In the genomic region with DNA sequence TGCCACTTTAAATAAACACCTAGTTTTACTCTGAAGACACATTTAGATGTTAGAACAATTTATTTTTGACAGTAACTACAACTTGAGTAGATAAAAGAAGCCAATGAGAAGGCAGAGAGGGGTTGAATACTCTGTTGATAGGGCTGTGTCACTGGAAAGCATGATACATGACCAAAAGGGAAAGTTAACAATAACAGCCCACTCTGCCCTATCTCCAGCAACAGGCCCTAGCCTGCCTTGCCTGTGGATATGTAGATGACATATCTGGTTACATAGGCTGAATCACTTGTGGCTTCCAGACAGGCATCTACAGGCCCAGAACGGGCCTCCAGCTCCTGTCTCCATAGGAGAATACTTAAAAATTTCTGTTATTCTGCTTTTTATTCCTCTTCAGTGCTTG, we compare ENCODE assay signal across 18 mouse cellular contexts.
DNase-seq lines count a peak whose midpoint lies in the region; ATAC-seq and TF ChIP-seq lines count a peak whose summit lies in the region.
"Had no signal": no experiment of that assay in that cellular context is flagged by ENCODE, and none has a peak within 500 bp of the region (broad histone marks: within the 10 kb centered on the region; RNA-seq: fewer than 3 reads in every experiment).

No protein-coding gene starts in this region.

- H3K4me1 ChIP-seq in stomach, embryonic 14.5 days (ENCODE audit: control insufficient read depth, insufficient read depth, low read length) = 0 out of 2 replicates have a peak, but pooled peaks cover 3% of the 10 kb centered on the region
- no peaks in the 10 kb centered on the region for H3K4me1 ChIP-seq in stomach, postnatal 0 days (replicated peaks; ENCODE audit: control insufficient read depth, insufficient read depth)
- H3K4me1 ChIP-seq in liver, embryonic 13.5 days (replicated peaks) = peaks cover 46% of the 10 kb centered on the region
- H3K4me1 ChIP-seq in stomach, embryonic 15.5 days = no peaks in the 10 kb centered on the region
- H3K4me1 ChIP-seq in forebrain, embryonic 12.5 days = no peaks in the 10 kb centered on the region
- H3K4me1 ChIP-seq in midbrain, embryonic 11.5 days (ENCODE audit: control insufficient read depth, insufficient read depth, low read length) = no peaks in the 10 kb centered on the region
- H3K4me1 ChIP-seq: hindbrain, embryonic 13.5 days; midbrain, embryonic 15.5 days had no signal

- H3K36me3 ChIP-seq in stomach, embryonic 14.5 days (ENCODE audit: control insufficient read depth, insufficient read depth, low read length) = no peaks in the 10 kb centered on the region
- no peaks in the 10 kb centered on the region for H3K36me3 ChIP-seq in stomach, postnatal 0 days (ENCODE audit: control insufficient read depth, insufficient read depth, low read length)
- H3K36me3 ChIP-seq in liver, embryonic 13.5 days = no peaks in the 10 kb centered on the region
- no peaks in the 10 kb centered on the region for H3K36me3 ChIP-seq in stomach, embryonic 15.5 days
- no peaks in the 10 kb centered on the region for H3K36me3 ChIP-seq in forebrain, embryonic 12.5 days (replicated peaks)
- no peaks in the 10 kb centered on the region for H3K36me3 ChIP-seq in midbrain, embryonic 11.5 days (ENCODE audit: control insufficient read depth, insufficient read depth, low read length)
- H3K36me3 ChIP-seq: hindbrain, embryonic 13.5 days; midbrain, embryonic 15.5 days had no signal

- no peak overlapping the region for H3K9ac ChIP-seq in stomach, embryonic 14.5 days (replicated peaks; ENCODE audit: low read depth, low read length)
- H3K9ac ChIP-seq in stomach, postnatal 0 days (ENCODE audit: low read length) = no peak overlapping the region
- H3K9ac ChIP-seq in liver, embryonic 13.5 days = 0 out of 2 replicates have a peak overlapping the region, but pooled peaks have one; percentile 3
- no peak overlapping the region for H3K9ac ChIP-seq in stomach, embryonic 15.5 days
- H3K9ac ChIP-seq in forebrain, embryonic 12.5 days = no peak overlapping the region
- no peak overlapping the region for H3K9ac ChIP-seq in midbrain, embryonic 11.5 days (ENCODE audit: low read length)
- H3K9ac ChIP-seq: hindbrain, embryonic 13.5 days; lung, embryonic 14.5 days; midbrain, embryonic 15.5 days had no signal

- no peak for DNase-seq in stomach, postnatal 0 days (ENCODE audit: low spot score)
- peak; percentile 64 for DNase-seq in c-Kit-positive CD71-positive TER-119-positive erythroid progenitor cells, embryonic 14.5 days (ENCODE audit: low spot score)
- DNase-seq in liver, embryonic 13.5 days = peak; percentile 30
- no peak for DNase-seq in midbrain, embryonic 11.5 days (ENCODE audit: low spot score, missing footprints)
- DNase-seq: cerebellum, adult 11-12 months; cerebellum, postnatal 25 days; gastrocnemius, postnatal 10 days; lung, embryonic 14.5 days; right cerebral cortex, adult 18-20 months; thymus, postnatal 36 days had no signal

- no peak for TF ChIP-seq EP300 in stomach, postnatal 0 days (optimal IDR thresholded peaks at IDR 0.05)

- H3K27ac ChIP-seq in stomach, embryonic 14.5 days (ENCODE audit: low read length) = no peak overlapping the region
- no peak overlapping the region for H3K27ac ChIP-seq in stomach, postnatal 0 days (replicated peaks)
- peak overlapping the region; percentile 85 for H3K27ac ChIP-seq in liver, embryonic 13.5 days
- no peak overlapping the region for H3K27ac ChIP-seq in stomach, embryonic 15.5 days
- no peak overlapping the region for H3K27ac ChIP-seq in forebrain, embryonic 12.5 days
- no peak overlapping the region for H3K27ac ChIP-seq in midbrain, embryonic 11.5 days (ENCODE audit: low read depth, low read length)
- H3K27ac ChIP-seq: hindbrain, embryonic 13.5 days; kidney, postnatal 0 days; macrophage; midbrain, embryonic 15.5 days had no signal

- WGBS in stomach, embryonic 14.5 days = 61% methylated on average over 1 of the region's 1 CpGs
- 58% methylated on average over 1 of the region's 1 CpGs for WGBS in stomach, postnatal 0 days
- WGBS in liver, embryonic 13.5 days (ENCODE audit: insufficient replicate concordance) = 11% methylated on average over 1 of the region's 1 CpGs
- WGBS in stomach, embryonic 15.5 days = 52% methylated on average over 1 of the region's 1 CpGs
- WGBS in forebrain, embryonic 12.5 days = 90% methylated on average over 1 of the region's 1 CpGs
- WGBS in midbrain, embryonic 11.5 days = 81% methylated on average over 1 of the region's 1 CpGs

- no peaks in the 10 kb centered on the region for H3K27me3 ChIP-seq in stomach, embryonic 14.5 days (ENCODE audit: control insufficient read depth, insufficient read depth, low read length)
- no peaks in the 10 kb centered on the region for H3K27me3 ChIP-seq in stomach, postnatal 0 days (ENCODE audit: control insufficient read depth, insufficient read depth, low read length)
- H3K27me3 ChIP-seq in liver, embryonic 13.5 days = no peaks in the 10 kb centered on the region
- H3K27me3 ChIP-seq in stomach, embryonic 15.5 days (replicated peaks) = no peaks in the 10 kb centered on the region
- H3K27me3 ChIP-seq in forebrain, embryonic 12.5 days = no peaks in the 10 kb centered on the region
- H3K27me3 ChIP-seq in midbrain, embryonic 11.5 days (ENCODE audit: control insufficient read depth, insufficient read depth, low read length) = no peaks in the 10 kb centered on the region
- H3K27me3 ChIP-seq: hindbrain, embryonic 13.5 days; midbrain, embryonic 15.5 days had no signal

- no peak overlapping the region for H3K4me3 ChIP-seq in stomach, embryonic 14.5 days (ENCODE audit: low read depth, low read length)
- no peak overlapping the region for H3K4me3 ChIP-seq in stomach, postnatal 0 days (ENCODE audit: low read depth, low read length)
- no peak overlapping the region for H3K4me3 ChIP-seq in liver, embryonic 13.5 days (replicated peaks)
- H3K4me3 ChIP-seq in stomach, embryonic 15.5 days (replicated peaks) = no peak overlapping the region
- no peak overlapping the region for H3K4me3 ChIP-seq in forebrain, embryonic 12.5 days (replicated peaks)
- no peak overlapping the region for H3K4me3 ChIP-seq in midbrain, embryonic 11.5 days (ENCODE audit: low read depth, low read length)
- H3K4me3 ChIP-seq: hindbrain, embryonic 13.5 days; midbrain, embryonic 15.5 days had no signal

- no peak for TF ChIP-seq CTCF in stomach, postnatal 0 days (IDR thresholded peaks at IDR 0.05; ENCODE audit: low read depth)

- no peak overlapping the region for H3K4me2 ChIP-seq in stomach, embryonic 14.5 days (replicated peaks; ENCODE audit: low read depth, low read length)
- no peak overlapping the region for H3K4me2 ChIP-seq in stomach, postnatal 0 days (replicated peaks; ENCODE audit: low read depth)
- H3K4me2 ChIP-seq in liver, embryonic 13.5 days = no peak overlapping the region; the same call in 1 of the 2 replicates
- no peak overlapping the region for H3K4me2 ChIP-seq in stomach, embryonic 15.5 days
- H3K4me2 ChIP-seq in forebrain, embryonic 12.5 days = no peak overlapping the region
- H3K4me2 ChIP-seq in midbrain, embryonic 11.5 days = no peak overlapping the region
- H3K4me2 ChIP-seq: hindbrain, embryonic 13.5 days; lung, embryonic 14.5 days; midbrain, embryonic 15.5 days had no signal

- peak; percentile 46; the same call in 1 of the 2 replicates for ATAC-seq in stomach, embryonic 14.5 days (ENCODE audit: insufficient number of reproducible peaks, insufficient read depth, low FRiP score, low read depth)
- ATAC-seq in stomach, postnatal 0 days (ENCODE audit: low FRiP score, low TSS enrichment) = no peak
- ATAC-seq in liver, embryonic 13.5 days (ENCODE audit: low read depth) = peak; percentile 89
- ATAC-seq in stomach, embryonic 15.5 days (ENCODE audit: insufficient read depth, low FRiP score, low read depth) = peak; percentile 70
- no peak for ATAC-seq in forebrain, embryonic 12.5 days (ENCODE audit: low FRiP score)
- no peak for ATAC-seq in midbrain, embryonic 11.5 days (ENCODE audit: low FRiP score)
- ATAC-seq: intestine, embryonic 16.5 days; midbrain, embryonic 15.5 days had no signal

- H3K9me3 ChIP-seq in stomach, embryonic 14.5 days (ENCODE audit: control insufficient read depth, low read depth, low read length) = no peaks in the 10 kb centered on the region
- no peaks in the 10 kb centered on the region for H3K9me3 ChIP-seq in stomach, postnatal 0 days (ENCODE audit: control insufficient read depth, low read length)
- H3K9me3 ChIP-seq in liver, embryonic 13.5 days (replicated peaks) = no peaks in the 10 kb centered on the region
- H3K9me3 ChIP-seq in stomach, embryonic 15.5 days = no peaks in the 10 kb centered on the region
- H3K9me3 ChIP-seq in forebrain, embryonic 12.5 days = no peaks in the 10 kb centered on the region
- H3K9me3 ChIP-seq in midbrain, embryonic 11.5 days (ENCODE audit: control insufficient read depth, low read length) = no peaks in the 10 kb centered on the region
- H3K9me3 ChIP-seq: hindbrain, embryonic 13.5 days; midbrain, embryonic 15.5 days had no signal

Comparison
In these comparisons a context has a peak if more than half of its experiments do, and no peak if none do; other contexts are left out.
1. ATAC-seq: peak in stomach, embryonic 14.5 days (single experiment), liver, embryonic 13.5 days (single experiment) and stomach, embryonic 15.5 days (single experiment); none in stomach, postnatal 0 days (single experiment), forebrain, embryonic 12.5 days (single experiment) and midbrain, embryonic 11.5 days (single experiment).
2. DNase-seq: peak in c-Kit-positive CD71-positive TER-119-positive erythroid progenitor cells, embryonic 14.5 days (single experiment) and liver, embryonic 13.5 days (single experiment); none in stomach, postnatal 0 days (single experiment) and midbrain, embryonic 11.5 days (single experiment).